Mouse (Mus musculus): ENCODE measurements around the gene Mapk8ip2. TPM values are rescaled to one million over a fixed set of nuclear protein-coding genes. Genes with fewer than 3 reads are reported as not detected.

Gene Mapk8ip2
- polyA plus RNA-seq, 1 experiment from 2014 or later, result not detected

GRCm38 (mm10) chr15:89460298-89460697 lies 6.6 kb downstream of the Mapk8ip2 start:
- TF ChIP-seq EP300 (IDR thresholded peaks at IDR 0.05; ENCODE audit: low read depth) (no peak), CTCF (IDR thresholded peaks at IDR 0.05; ENCODE audit: low read depth) (no peak)
- Histone ChIP-seq H3K4me1 (ENCODE audit: insufficient read depth) (no peaks in the 10 kb centered on the region), H3K4me3 (ENCODE audit: low read depth, low read length) (no peak overlapping the region), H3K36me3 (replicated peaks; ENCODE audit: insufficient read depth, low read length) (no peaks in the 10 kb centered on the region), H3K27ac (ENCODE audit: low read depth) (no peak overlapping the region), H3K4me2 (ENCODE audit: low read depth, low read length) (no peak overlapping the region), H3K9ac (replicated peaks) (no peak overlapping the region), H3K9me3 (ENCODE audit: low read length) (no peaks in the 10 kb centered on the region), H3K27me3 (ENCODE audit: insufficient read depth, low read length) (peaks cover 5% of the 10 kb centered on the region; the same call in 1 of the 2 replicates)
- 68% methylated on average over 10 of the region's 10 CpGs for WGBS (ENCODE audit: insufficient replicate concordance)
- no peak for ATAC-seq
- DNase-seq, result no peak

- no peak overlapping the region for H3K27ac ChIP-seq (ENCODE audit: low read depth)
- no peak overlapping the region for H3K4me3 ChIP-seq (ENCODE audit: low read depth, low read length)
- H3K9me3 ChIP-seq (ENCODE audit: low read length), result no peaks in the 10 kb centered on the region
- WGBS (ENCODE audit: insufficient replicate concordance), result 76% methylated on average over 15 of the region's 15 CpGs
- H3K9ac ChIP-seq (replicated peaks), result no peak overlapping the region
- ATAC-seq, result no peak
- H3K4me1 ChIP-seq (ENCODE audit: insufficient read depth), result no peaks in the 10 kb centered on the region
- DNase-seq, result no peak
- TF ChIP-seq CTCF (IDR thresholded peaks at IDR 0.05; ENCODE audit: low read depth) (no peak), EP300 (IDR thresholded peaks at IDR 0.05; ENCODE audit: low read depth) (no peak)
- H3K4me2 ChIP-seq (ENCODE audit: low read depth, low read length), result no peak overlapping the region
- 0 out of 2 replicates have a peak, but pooled peaks cover 3% of the 10 kb centered on the region for H3K27me3 ChIP-seq (ENCODE audit: insufficient read depth, low read length)
- H3K36me3 ChIP-seq (replicated peaks; ENCODE audit: insufficient read depth, low read length), result no peaks in the 10 kb centered on the region
Observed at GRCm38 (mm10) chr15:89461321-89461720, 7.6 kb downstream of the Mapk8ip2 start.

- Histone ChIP-seq H3K4me1 (ENCODE audit: insufficient read depth) (no peaks in the 10 kb centered on the region), H3K27me3 (ENCODE audit: insufficient read depth, low read length) (0 out of 2 replicates have a peak, but pooled peaks cover 3% of the 10 kb centered on the region), H3K36me3 (replicated peaks; ENCODE audit: insufficient read depth, low read length) (no peaks in the 10 kb centered on the region), H3K27ac (ENCODE audit: low read depth) (no peak overlapping the region), H3K4me2 (ENCODE audit: low read depth, low read length) (no peak overlapping the region), H3K9ac (replicated peaks) (no peak overlapping the region), H3K9me3 (ENCODE audit: low read length) (no peaks in the 10 kb centered on the region), H3K4me3 (ENCODE audit: low read depth, low read length) (no peak overlapping the region)
- DNase-seq (no peak), ATAC-seq (no peak)
- 68% methylated on average over 7 of the region's 7 CpGs for WGBS (ENCODE audit: insufficient replicate concordance)
- TF ChIP-seq EP300 (IDR thresholded peaks at IDR 0.05; ENCODE audit: low read depth) (no peak), CTCF (IDR thresholded peaks at IDR 0.05; ENCODE audit: low read depth) (no peak)
Observed at GRCm38 (mm10) chr15:89462176-89462575, 8.5 kb downstream of the Mapk8ip2 start.

GRCm38 (mm10) chr15:89463334-89464235 lies 9.9 kb downstream of the Mapk8ip2 start:
- no peaks in the 10 kb centered on the region for H3K36me3 ChIP-seq (replicated peaks; ENCODE audit: insufficient read depth, low read length)
- DNase-seq (no peak), ATAC-seq (no peak)
- TF ChIP-seq CTCF (IDR thresholded peaks at IDR 0.05; ENCODE audit: low read depth) (peak; percentile 40), EP300 (IDR thresholded peaks at IDR 0.05; ENCODE audit: low read depth) (no peak)
- H3K27ac ChIP-seq (ENCODE audit: low read depth), result no peak overlapping the region
- no peaks in the 10 kb centered on the region for H3K9me3 ChIP-seq (ENCODE audit: low read length)
- H3K27me3 ChIP-seq (ENCODE audit: insufficient read depth, low read length), result 0 out of 2 replicates have a peak, but pooled peaks cover 1% of the 10 kb centered on the region
- no peak overlapping the region for H3K4me2 ChIP-seq (ENCODE audit: low read depth, low read length)
- 41% methylated on average over 5 of the region's 5 CpGs for WGBS (ENCODE audit: insufficient replicate concordance)
- no peaks in the 10 kb centered on the region for H3K4me1 ChIP-seq (ENCODE audit: insufficient read depth)
- H3K9ac ChIP-seq (replicated peaks), result no peak overlapping the region
- H3K4me3 ChIP-seq (ENCODE audit: low read depth, low read length), result no peak overlapping the region

GRCm38 (mm10) chr15:89465052-89465451 lies 11.3 kb downstream of the Mapk8ip2 start:
- Histone ChIP-seq H3K4me3 (ENCODE audit: low read depth, low read length) (no peak overlapping the region), H3K27me3 (ENCODE audit: insufficient read depth, low read length) (no peaks in the 10 kb centered on the region), H3K36me3 (replicated peaks; ENCODE audit: insufficient read depth, low read length) (no peaks in the 10 kb centered on the region), H3K4me2 (ENCODE audit: low read depth, low read length) (no peak overlapping the region), H3K9ac (replicated peaks) (no peak overlapping the region), H3K4me1 (ENCODE audit: insufficient read depth) (no peaks in the 10 kb centered on the region), H3K9me3 (ENCODE audit: low read length) (no peaks in the 10 kb centered on the region), H3K27ac (ENCODE audit: low read depth) (no peak overlapping the region)
- DNase-seq (no peak), ATAC-seq (no peak)
- 25% methylated on average over 1 of the region's 1 CpGs for WGBS (ENCODE audit: insufficient replicate concordance)
- no peak for TF ChIP-seq EP300 (IDR thresholded peaks at IDR 0.05; ENCODE audit: low read depth)
- no peak for TF ChIP-seq CTCF (IDR thresholded peaks at IDR 0.05; ENCODE audit: low read depth)

GRCm38 (mm10) chr15:89468577-89468976 lies 14.9 kb downstream of the Mapk8ip2 start:
- TF ChIP-seq CTCF (IDR thresholded peaks at IDR 0.05; ENCODE audit: low read depth), result peak; percentile 73
- no peak for TF ChIP-seq EP300 (IDR thresholded peaks at IDR 0.05; ENCODE audit: low read depth)
- H3K27me3 ChIP-seq (ENCODE audit: insufficient read depth, low read length), result no peaks in the 10 kb centered on the region
- ATAC-seq (no peak), DNase-seq (no peak)
- H3K27ac ChIP-seq (ENCODE audit: low read depth), result no peak overlapping the region
- H3K36me3 ChIP-seq (replicated peaks; ENCODE audit: insufficient read depth, low read length), result no peaks in the 10 kb centered on the region
- no peak overlapping the region for H3K4me2 ChIP-seq (ENCODE audit: low read depth, low read length)
- H3K4me1 ChIP-seq (ENCODE audit: insufficient read depth), result no peaks in the 10 kb centered on the region
- H3K9me3 ChIP-seq (ENCODE audit: low read length), result no peaks in the 10 kb centered on the region
- H3K9ac ChIP-seq (replicated peaks), result no peak overlapping the region
- 33% methylated on average over 2 of the region's 2 CpGs for WGBS (ENCODE audit: insufficient replicate concordance)
- no peak overlapping the region for H3K4me3 ChIP-seq (ENCODE audit: low read depth, low read length)
